ENCODE assay signal across 12 mouse cellular contexts in the genomic region with DNA sequence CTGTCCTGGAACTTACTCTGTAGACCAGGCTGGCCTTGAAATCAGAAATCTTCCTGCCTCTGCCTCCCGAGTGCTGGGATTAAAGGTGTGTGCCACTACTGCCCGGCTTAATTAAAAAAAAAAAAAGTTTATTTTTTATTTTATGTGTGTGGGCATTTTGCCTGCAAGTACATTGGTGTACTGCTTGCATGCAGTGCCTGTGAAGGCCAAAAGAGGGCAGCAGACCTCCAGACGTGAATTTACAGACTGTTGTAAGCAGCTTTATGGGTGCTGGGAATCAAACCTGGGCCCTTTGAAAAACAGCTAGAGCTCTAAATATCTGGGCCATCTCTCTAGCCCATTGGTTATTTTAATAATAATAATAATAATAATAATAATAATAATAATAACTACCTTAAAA. TPM values are rescaled to one million over a fixed set of nuclear protein-coding genes. Genes with fewer than 3 reads are reported as not detected.
A peak's percentile ranks its signal among the peaks of the same experiment; 100 is the strongest.
DNase-seq lines count a peak whose midpoint lies in the region; ATAC-seq and TF ChIP-seq lines count a peak whose summit lies in the region.
"Had no signal": no experiment of that assay in that cellular context is flagged by ENCODE, and none has a peak within 500 bp of the region (broad histone marks: within the 10 kb centered on the region; RNA-seq: fewer than 3 reads in every experiment).

No protein-coding gene starts in this region.

- H3K4me1 ChIP-seq in kidney, adult 2 months (ENCODE audit: control insufficient read depth, insufficient read depth, low read length), result peaks cover 4% of the 10 kb centered on the region
- no peaks in the 10 kb centered on the region for H3K4me1 ChIP-seq in thymus, adult 2 months (replicated peaks; ENCODE audit: control insufficient read depth, insufficient read depth, low read length)
- peaks cover 3% of the 10 kb centered on the region; the same call in 1 of the 2 replicates for H3K4me1 ChIP-seq in midbrain, embryonic 11.5 days (ENCODE audit: control insufficient read depth, insufficient read depth, low read length)

- no peaks in the 10 kb centered on the region for H3K9me3 ChIP-seq in midbrain, embryonic 11.5 days (ENCODE audit: control insufficient read depth, low read length)
- H3K9me3 ChIP-seq: limb, embryonic 10.5 days had no signal

- no peak for ATAC-seq in CD4-positive, CD25-positive, alpha-beta regulatory T cell, adult 4 months
- ATAC-seq in midbrain, embryonic 11.5 days (ENCODE audit: low FRiP score), result no peak

- WGBS in kidney, adult 2 months, result 97% methylated on average over 3 of the region's 3 CpGs
- 98% methylated on average over 3 of the region's 3 CpGs for WGBS in thymus, adult 2 months
- 88% methylated on average over 3 of the region's 3 CpGs for WGBS in midbrain, embryonic 11.5 days

- no peaks in the 10 kb centered on the region for H3K36me3 ChIP-seq in kidney, adult 2 months (ENCODE audit: control insufficient read depth, insufficient read depth, low read length)
- no peaks in the 10 kb centered on the region for H3K36me3 ChIP-seq in thymus, adult 2 months (ENCODE audit: control insufficient read depth, insufficient read depth, low read length)
- H3K36me3 ChIP-seq in midbrain, embryonic 11.5 days (ENCODE audit: control insufficient read depth, insufficient read depth, low read length), result no peaks in the 10 kb centered on the region
- H3K36me3 ChIP-seq: limb, embryonic 10.5 days had no signal

- no peak overlapping the region for H3K27ac ChIP-seq in kidney, adult 2 months (ENCODE audit: insufficient read depth, low read depth, low read length)
- H3K27ac ChIP-seq in thymus, adult 2 months (ENCODE audit: control insufficient read depth, insufficient read depth, low read length), result no peak overlapping the region
- H3K27ac ChIP-seq in midbrain, embryonic 11.5 days (ENCODE audit: low read depth, low read length), result no peak overlapping the region
- H3K27ac ChIP-seq: limb, embryonic 10.5 days had no signal

- TF ChIP-seq CTCF in kidney, adult 2 months (conservative IDR thresholded peaks at IDR 0.05; ENCODE audit: insufficient read depth, insufficient read length, low read depth, low read length), result 0 out of 2 replicates have a peak, but pooled peaks have one; percentile 21
- TF ChIP-seq CTCF in thymus, adult 2 months (IDR thresholded peaks at IDR 0.05; ENCODE audit: borderline replicate concordance, control insufficient read depth, extremely low read depth, insufficient read depth, low read length, poor library complexity), result no peak

- no peak overlapping the region for H3K4me3 ChIP-seq in kidney, adult 2 months (ENCODE audit: insufficient read depth, low read depth, low read length)
- H3K4me3 ChIP-seq in thymus, adult 2 months (ENCODE audit: control insufficient read depth, insufficient read depth, low read length), result no peak overlapping the region
- no peak overlapping the region for H3K4me3 ChIP-seq in midbrain, embryonic 11.5 days (ENCODE audit: low read depth, low read length)
- H3K4me3 ChIP-seq: limb, embryonic 10.5 days had no signal

- no peaks in the 10 kb centered on the region for H3K27me3 ChIP-seq in kidney, adult 2 months (replicated peaks; ENCODE audit: control insufficient read depth, insufficient read depth, low read length)
- no peaks in the 10 kb centered on the region for H3K27me3 ChIP-seq in thymus, adult 2 months (ENCODE audit: control insufficient read depth, insufficient read depth, low read length)
- no peaks in the 10 kb centered on the region for H3K27me3 ChIP-seq in midbrain, embryonic 11.5 days (ENCODE audit: control insufficient read depth, insufficient read depth, low read length)
- H3K27me3 ChIP-seq: CH12.LX had no signal

- DNase-seq in CD4-positive, CD25-positive, alpha-beta regulatory T cell, adult 2 months (ENCODE audit: low read depth, low spot score), result peak; percentile 12
- no peak for DNase-seq in kidney, adult 2 months
- DNase-seq in kidney, adult 18-20 months, result no peak
- peak; percentile 41 for DNase-seq in thymus, postnatal 4 days
- no peak for DNase-seq in thymus, adult 2 months
- no peak for DNase-seq in spleen, postnatal 4 days (ENCODE audit: low spot score in 2 of 2)
- no peak for DNase-seq in midbrain, embryonic 11.5 days (ENCODE audit: low spot score, missing footprints)
- DNase-seq: cerebellum, postnatal 14 days; right cerebral cortex, postnatal 25 days had no signal

- H3K4me2 ChIP-seq in midbrain, embryonic 11.5 days, result no peak overlapping the region

- no peak overlapping the region for H3K9ac ChIP-seq in midbrain, embryonic 11.5 days (ENCODE audit: low read length)

- no peak for TF ChIP-seq POLR2A in kidney, adult 2 months (IDR thresholded peaks at IDR 0.05; ENCODE audit: low read depth, low read length)
- TF ChIP-seq POLR2A in thymus, adult 2 months (IDR thresholded peaks at IDR 0.05; ENCODE audit: control insufficient read depth, extremely low read depth, insufficient read depth, low read length, poor library complexity), result no peak

RNA-seq across cellular contexts. Expression of gene Wdr89, which starts 29.4 kb away (rescaled TPM):
- polyA plus RNA-seq in CD4-positive, CD25-positive, alpha-beta regulatory T cell, adult 4 months (2017; shearing (Covaris generic)), result 10 to 100 TPM; 18.1 to 24.9 TPM
- 2.5 and 3.8 TPM in 2 replicates for polyA plus RNA-seq in kidney, adult 2 months (2012; rRNA removed)
- 3.2 and 4.6 TPM in 2 replicates for polyA plus RNA-seq in thymus, adult 2 months (2012; rRNA removed)
- 10.5 and 11.1 TPM in 2 replicates for polyA plus RNA-seq in midbrain, embryonic 11.5 days (2014; fragmentation: Nextera tagmentation; extraction: Ambion mirVana)

RNA-seq across cellular contexts. Expression of gene Sgpp1, which starts 36.8 kb away (rescaled TPM):
- polyA plus RNA-seq in CD4-positive, CD25-positive, alpha-beta regulatory T cell, adult 4 months (2017; shearing (Covaris generic)), result 10 to 100 TPM in 1 of 2 experiments, 1 to 10 TPM in 1; 9.7 to 18.9 TPM
- 77.7 and 78.3 TPM in 2 replicates for polyA plus RNA-seq in kidney, adult 2 months (2012; rRNA removed)
- polyA plus RNA-seq in thymus, adult 2 months (2012; rRNA removed), result 64.9 and 71.0 TPM in 2 replicates
- 10.0 and 10.2 TPM in 2 replicates for polyA plus RNA-seq in midbrain, embryonic 11.5 days (2014; fragmentation: Nextera tagmentation; extraction: Ambion mirVana)

Comparison
In these comparisons a context has a peak if more than half of its experiments do, and no peak if none do; other contexts are left out.
1. DNase-seq: peak in CD4-positive, CD25-positive, alpha-beta regulatory T cell, adult 2 months (single experiment) and thymus, postnatal 4 days (single experiment); none in kidney, adult 2 months (single experiment), kidney, adult 18-20 months (single experiment), thymus, adult 2 months (single experiment), spleen, postnatal 4 days (0 of 2) and midbrain, embryonic 11.5 days (single experiment).